Mouse (Mus musculus): Measurements from ENCODE around the gene Gon7. TPM values are rescaled to one million over a fixed set of nuclear protein-coding genes. Genes with fewer than 3 reads are reported as not detected.

Gon7 gene
- polyA plus RNA-seq, 1 experiment, result 22.5 TPM

DNA sequence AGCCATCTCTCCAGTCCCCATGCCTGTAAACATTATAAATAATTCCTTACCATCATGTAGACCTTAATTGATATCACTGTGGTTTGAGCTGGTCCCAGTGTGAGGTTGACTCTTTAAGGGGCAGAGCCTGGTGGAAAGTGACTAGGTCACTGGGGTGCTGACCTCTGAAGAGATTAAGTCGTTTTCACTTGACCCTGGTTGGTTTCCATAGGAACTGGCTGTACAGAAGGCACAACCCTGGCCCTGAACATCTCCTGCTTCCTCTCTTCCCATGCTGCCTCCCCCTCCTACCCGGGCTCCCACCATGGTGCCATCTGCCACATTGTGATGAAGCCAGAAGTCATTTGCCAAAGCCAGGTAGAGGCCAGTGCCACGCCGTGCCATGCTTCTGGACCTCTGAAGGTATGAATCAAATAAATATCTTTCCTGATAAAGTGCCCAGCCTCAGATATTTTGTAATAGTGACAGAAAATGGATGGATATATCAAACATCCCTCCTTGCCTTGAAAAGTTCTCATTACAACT lies 46.7 kb downstream of the Gon7 start:
- Histone ChIP-seq H3K27me3 (ENCODE audit: control insufficient read depth, insufficient read depth, low read length) (no peaks in the 10 kb centered on the region), H3K27ac (ENCODE audit: insufficient read depth, low read length) (peak overlapping the region; percentile 8; the same call in 1 of the 2 replicates), H3K4me3 (replicated peaks; ENCODE audit: insufficient read depth, low read depth, low read length) (no peak overlapping the region), H3K4me1 (ENCODE audit: control insufficient read depth, insufficient read depth, low read length) (peaks cover 17% of the 10 kb centered on the region; the same call in 1 of the 2 replicates)
- TF ChIP-seq POLR2A (IDR thresholded peaks at IDR 0.05; ENCODE audit: borderline replicate concordance, insufficient read depth, low read length) (no peak), CTCF (IDR thresholded peaks at IDR 0.05; ENCODE audit: borderline replicate concordance, insufficient read depth, low read depth, low read length) (no peak; the same call in 1 of the 2 replicates)
- WGBS, result 15% methylated on average over 4 of the region's 4 CpGs
- DNase-seq, result peak; percentile 92 to 95

DNA sequence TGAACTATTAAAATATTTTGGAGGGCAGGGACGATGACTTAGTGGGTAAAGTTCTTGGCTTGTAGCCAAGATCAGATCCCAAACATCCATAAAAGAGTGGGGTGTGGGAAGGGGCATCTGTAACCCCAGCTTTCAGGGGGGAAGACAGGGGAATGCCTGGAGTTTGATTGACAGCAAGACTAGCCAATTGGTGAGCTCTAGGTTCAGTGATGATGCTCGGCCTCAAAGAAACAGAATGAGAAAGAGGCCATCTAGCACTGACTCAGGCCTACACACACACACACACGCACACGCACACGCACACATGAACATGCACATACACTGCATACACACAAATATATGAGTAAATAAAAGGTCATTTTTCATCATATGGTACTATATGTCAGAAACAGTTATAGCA lies 47.7 kb downstream of the Gon7 start:
- peaks cover 17% of the 10 kb centered on the region; the same call in 1 of the 2 replicates for H3K4me1 ChIP-seq (ENCODE audit: control insufficient read depth, insufficient read depth, low read length)
- no peaks in the 10 kb centered on the region for H3K27me3 ChIP-seq (ENCODE audit: control insufficient read depth, insufficient read depth, low read length)
- TF ChIP-seq POLR2A (IDR thresholded peaks at IDR 0.05; ENCODE audit: borderline replicate concordance, insufficient read depth, low read length), result no peak
- no peak for TF ChIP-seq CTCF (IDR thresholded peaks at IDR 0.05; ENCODE audit: borderline replicate concordance, insufficient read depth, low read depth, low read length)
- WGBS, result 82% methylated on average over 5 of the region's 5 CpGs
- DNase-seq, result peak in 1 of 2 experiments; percentile 12
- no peak overlapping the region for H3K4me3 ChIP-seq (replicated peaks; ENCODE audit: insufficient read depth, low read depth, low read length)
- no peak overlapping the region; the same call in 1 of the 2 replicates for H3K27ac ChIP-seq (ENCODE audit: insufficient read depth, low read length)

DNA sequence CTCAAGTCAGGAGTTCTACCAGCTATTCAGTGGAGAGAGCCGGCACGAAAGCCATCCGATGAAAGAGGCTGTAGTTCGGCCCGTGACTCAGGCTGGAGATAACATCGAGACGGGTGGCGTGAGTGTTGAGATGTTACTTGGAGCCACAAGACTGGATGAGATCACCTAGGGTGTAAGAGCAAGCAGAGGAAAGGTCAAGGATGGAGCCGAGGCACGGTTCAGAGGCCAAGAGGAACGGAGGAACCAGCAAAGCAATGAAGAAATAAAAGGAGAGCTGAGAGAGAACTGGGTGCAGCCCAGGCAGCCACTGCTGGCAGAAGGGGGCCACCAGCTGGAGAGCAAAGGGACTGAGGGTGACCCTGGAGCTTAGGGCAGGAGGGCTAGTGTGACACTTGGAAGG lies 49.4 kb downstream of the Gon7 start:
- Histone ChIP-seq H3K27ac (ENCODE audit: insufficient read depth, low read length) (no peak overlapping the region), H3K4me1 (ENCODE audit: control insufficient read depth, insufficient read depth, low read length) (peaks cover 17% of the 10 kb centered on the region; the same call in 1 of the 2 replicates), H3K27me3 (ENCODE audit: control insufficient read depth, insufficient read depth, low read length) (no peaks in the 10 kb centered on the region), H3K4me3 (replicated peaks; ENCODE audit: insufficient read depth, low read depth, low read length) (no peak overlapping the region)
- DNase-seq, result peak in 1 of 2 experiments; percentile 25
- WGBS, result 91% methylated on average over 11 of the region's 11 CpGs
- no peak for TF ChIP-seq CTCF (IDR thresholded peaks at IDR 0.05; ENCODE audit: borderline replicate concordance, insufficient read depth, low read depth, low read length)

DNA sequence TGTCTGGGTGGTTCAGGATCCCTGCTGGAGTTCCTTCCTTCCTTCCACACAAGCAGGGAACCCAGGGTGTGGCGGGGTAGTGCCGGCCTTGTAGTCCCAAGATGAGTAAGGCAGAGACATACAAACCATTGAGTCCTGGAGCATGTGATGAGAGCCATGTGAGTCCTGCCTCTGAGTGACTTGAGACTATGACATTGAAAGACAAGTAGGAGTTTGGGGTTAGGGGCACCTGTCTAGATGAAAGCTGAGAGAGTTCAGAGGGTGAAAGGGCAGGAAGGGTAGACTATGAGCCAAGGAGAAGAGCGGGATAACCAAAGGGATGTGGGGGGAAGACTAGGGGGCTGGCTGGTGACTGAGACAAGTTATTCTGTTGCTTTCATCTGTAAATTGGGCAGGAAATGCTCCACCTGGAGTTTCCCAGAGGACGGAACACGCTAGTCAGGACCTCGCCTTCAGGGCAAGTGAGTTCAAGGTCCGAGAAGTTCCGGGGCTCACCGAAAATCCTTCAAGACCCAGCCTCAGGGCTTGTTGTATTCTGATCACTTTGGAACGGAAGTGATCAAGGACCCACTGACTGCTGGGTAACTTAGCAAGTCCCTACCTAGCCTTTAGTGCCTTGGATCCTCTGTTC lies 50.7 kb downstream of the Gon7 start:
- 98% methylated on average over 10 of the region's 10 CpGs for WGBS
- no peak for DNase-seq
- no peak overlapping the region for H3K4me3 ChIP-seq (replicated peaks; ENCODE audit: insufficient read depth, low read depth, low read length)
- no peak overlapping the region for H3K27ac ChIP-seq (ENCODE audit: insufficient read depth, low read length)
- peaks cover 22% of the 10 kb centered on the region; the same call in 1 of the 2 replicates for H3K4me1 ChIP-seq (ENCODE audit: control insufficient read depth, insufficient read depth, low read length)
- TF ChIP-seq POLR2A (IDR thresholded peaks at IDR 0.05; ENCODE audit: borderline replicate concordance, insufficient read depth, low read length), result no peak
- H3K27me3 ChIP-seq (ENCODE audit: control insufficient read depth, insufficient read depth, low read length), result no peaks in the 10 kb centered on the region

DNA sequence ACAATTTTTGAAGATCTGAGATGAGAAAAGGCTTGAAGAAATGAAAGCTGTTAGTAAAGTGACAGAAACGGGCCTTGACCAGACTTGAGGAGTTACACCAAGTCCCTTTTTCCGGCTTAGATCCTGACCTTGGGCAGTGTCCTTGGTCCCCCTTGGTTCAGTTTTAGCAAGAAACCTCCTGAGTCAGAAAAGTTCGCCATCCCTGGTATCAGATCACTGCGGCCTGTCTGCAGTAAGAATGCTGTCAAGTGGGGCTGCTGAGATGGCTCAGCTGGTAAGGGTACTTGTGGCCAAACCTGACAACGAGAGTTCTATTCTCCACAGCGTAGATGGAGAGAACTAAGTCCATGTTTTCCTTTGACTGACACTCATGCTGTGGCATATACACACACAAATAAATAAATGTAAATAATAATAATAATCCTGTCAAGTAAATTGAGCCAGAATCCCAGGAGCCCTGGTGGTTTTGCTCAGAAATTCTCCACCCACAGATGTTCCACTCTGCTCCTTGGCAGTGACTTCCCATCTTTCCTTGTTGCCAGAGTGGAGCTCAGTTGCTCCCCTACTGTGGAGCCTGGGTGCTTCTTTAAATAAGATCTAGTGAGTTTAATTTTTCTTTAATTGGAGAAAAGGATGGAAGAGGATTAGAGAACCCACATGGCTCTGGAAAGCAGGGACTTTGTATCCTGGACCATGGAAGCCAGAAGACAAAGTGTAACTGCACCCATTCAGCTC lies 51.5 kb downstream of the Gon7 start:
- Histone ChIP-seq H3K27ac (ENCODE audit: insufficient read depth, low read length) (peak overlapping the region; percentile 58; the same call in 1 of the 2 replicates), H3K27me3 (ENCODE audit: control insufficient read depth, insufficient read depth, low read length) (no peaks in the 10 kb centered on the region), H3K4me1 (ENCODE audit: control insufficient read depth, insufficient read depth, low read length) (peaks cover 20% of the 10 kb centered on the region), H3K4me3 (replicated peaks; ENCODE audit: insufficient read depth, low read depth, low read length) (no peak overlapping the region)
- peak in 1 of 2 experiments; percentile 20 for DNase-seq
- TF ChIP-seq POLR2A (IDR thresholded peaks at IDR 0.05; ENCODE audit: borderline replicate concordance, insufficient read depth, low read length) (no peak), CTCF (IDR thresholded peaks at IDR 0.05; ENCODE audit: borderline replicate concordance, insufficient read depth, low read depth, low read length) (no peak)
- WGBS, result 87% methylated on average over 6 of the region's 6 CpGs

DNA sequence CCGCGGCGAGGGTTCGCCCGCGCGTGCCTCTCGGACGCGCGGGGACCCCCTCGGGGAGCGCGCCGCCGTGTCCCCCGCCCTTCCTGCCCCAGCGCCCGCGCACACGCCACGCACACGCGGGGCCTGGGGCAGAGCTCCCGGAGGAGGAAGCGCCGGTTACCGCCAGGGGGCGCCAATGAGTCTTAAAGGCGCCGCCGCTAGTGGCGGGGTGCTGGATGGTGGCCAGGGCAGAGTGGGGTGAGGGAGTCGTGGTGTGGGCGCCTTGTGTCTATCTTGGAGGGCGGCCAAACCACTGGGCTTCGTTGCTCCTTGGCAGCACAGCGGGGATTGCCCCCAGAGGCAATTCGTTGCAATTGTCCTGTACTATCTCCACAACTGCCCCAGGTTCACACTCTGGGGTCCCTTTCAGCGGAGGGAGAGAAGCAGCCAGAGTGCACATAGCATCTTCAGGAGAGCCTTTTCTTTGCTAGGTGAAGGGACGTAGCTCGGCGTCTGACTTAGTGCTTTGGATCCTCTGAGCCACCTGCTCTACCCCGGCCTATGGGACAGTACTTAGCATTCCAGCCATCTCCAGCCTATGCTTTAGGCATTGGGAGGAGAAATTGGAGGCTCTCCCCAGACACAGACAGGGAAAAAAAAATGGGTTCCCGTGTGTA lies 52.3 kb downstream of the Gon7 start:
- TF ChIP-seq CTCF (IDR thresholded peaks at IDR 0.05; ENCODE audit: borderline replicate concordance, insufficient read depth, low read depth, low read length), result peak; percentile 72; the same call in 1 of the 2 replicates
- TF ChIP-seq POLR2A (IDR thresholded peaks at IDR 0.05; ENCODE audit: borderline replicate concordance, insufficient read depth, low read length), result no peak; the same call in 1 of the 2 replicates
- peaks cover 14% of the 10 kb centered on the region for H3K4me1 ChIP-seq (ENCODE audit: control insufficient read depth, insufficient read depth, low read length)
- H3K4me3 ChIP-seq (replicated peaks; ENCODE audit: insufficient read depth, low read depth, low read length), result peak overlapping the region; percentile 50
- 2% methylated on average over 45 of the region's 45 CpGs for WGBS
- H3K27me3 ChIP-seq (ENCODE audit: control insufficient read depth, insufficient read depth, low read length), result no peaks in the 10 kb centered on the region
- peak overlapping the region; percentile 58 for H3K27ac ChIP-seq (ENCODE audit: insufficient read depth, low read length)
- peak; percentile 89 to 95 for DNase-seq

DNA sequence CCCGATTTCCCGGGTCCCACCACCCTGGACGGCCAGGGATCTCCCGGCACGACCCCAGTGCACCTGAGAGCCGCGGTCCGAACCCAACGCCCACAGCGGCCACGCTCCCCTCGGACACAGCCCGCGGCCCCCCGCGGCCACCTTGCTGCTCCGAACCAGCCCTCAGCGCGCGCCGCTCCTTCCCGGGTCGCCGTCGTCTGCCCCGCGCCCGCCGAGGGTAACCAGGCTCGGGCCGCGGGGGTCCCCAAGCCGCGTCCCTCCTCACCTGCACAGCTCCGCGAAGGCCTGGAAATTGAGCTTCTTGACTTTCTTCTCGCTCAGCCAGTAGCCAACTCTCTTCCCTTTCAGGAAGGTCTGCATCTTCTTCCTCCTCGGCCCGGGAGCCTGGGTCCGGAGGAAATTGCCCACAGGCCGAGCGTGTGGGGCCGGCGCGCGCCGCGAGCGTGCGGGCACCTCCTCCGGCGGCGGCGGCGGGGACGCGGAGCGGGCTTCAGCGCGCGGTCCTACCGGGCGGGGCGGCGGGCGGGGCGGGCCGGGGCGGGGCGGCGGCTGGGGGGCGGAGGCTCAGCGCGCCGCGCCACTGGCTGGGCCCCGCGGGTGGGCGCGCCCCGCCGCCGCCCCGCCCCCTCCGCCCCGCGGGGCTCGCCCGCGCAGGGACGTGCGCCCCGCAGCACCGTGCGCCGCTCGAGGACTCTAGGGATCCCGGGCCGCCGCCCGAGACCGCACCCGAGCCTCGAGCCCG lies 53.0 kb downstream of the Gon7 start, which contains the start of gene Itpk1:
Gene Itpk1, minus strand, starts transcription at position 474 of the 742 bp plus-strand sequence.
- no peaks in the 10 kb centered on the region for H3K27me3 ChIP-seq (ENCODE audit: control insufficient read depth, insufficient read depth, low read length)
- WGBS, result under 1% methylated on average over 98 of the region's 105 CpGs
- TF ChIP-seq CTCF (IDR thresholded peaks at IDR 0.05; ENCODE audit: borderline replicate concordance, insufficient read depth, low read depth, low read length) (no peak), POLR2A (IDR thresholded peaks at IDR 0.05; ENCODE audit: borderline replicate concordance, insufficient read depth, low read length) (peak; percentile 52; the same call in 1 of the 2 replicates)
- peaks cover 14% of the 10 kb centered on the region for H3K4me1 ChIP-seq (ENCODE audit: control insufficient read depth, insufficient read depth, low read length)
- peak within 1 kb of the TSS; percentile 86 for H3K4me3 ChIP-seq (replicated peaks; ENCODE audit: insufficient read depth, low read depth, low read length)
- H3K27ac ChIP-seq (ENCODE audit: insufficient read depth, low read length), result peak within 1 kb of the TSS; percentile 75
- DNase-seq, result peak; percentile 72 to 77
